Mouse (Mus musculus): ENCODE data around the gene Tdgf1. TPM values are rescaled to one million over a fixed set of nuclear protein-coding genes. Genes with fewer than 3 reads are reported as not detected.

Tdgf1 gene
- total RNA-seq (2014; fragmentation: Nextera tagmentation) = not detected in 2 replicates
- not detected in 2 replicates for total RNA-seq (2017)

DNA sequence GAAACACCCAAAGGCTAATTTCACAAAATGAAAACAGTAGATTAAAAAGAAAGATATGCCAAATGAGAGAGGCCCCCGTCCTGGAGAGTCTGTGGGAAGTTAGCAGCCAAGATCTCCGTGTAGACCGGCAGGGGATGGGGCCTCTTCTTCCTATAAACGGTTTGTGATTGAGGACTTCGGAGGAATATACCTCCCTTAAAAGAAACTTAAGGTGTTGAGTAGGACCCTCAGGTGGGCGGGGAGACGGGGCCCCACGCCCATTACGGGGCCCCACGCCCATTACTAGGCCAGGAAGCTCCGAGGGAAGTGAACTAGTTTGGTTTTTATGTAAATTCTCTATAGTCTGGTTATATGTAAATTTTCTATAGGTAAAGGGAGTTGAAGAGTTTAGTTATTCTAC is at the start of gene Tdgf1:
Tdgf1 (minus strand) TSS at position 233 of the 400 bp plus-strand sequence.
- ATAC-seq (replicated peaks; ENCODE audit: poor library complexity, severe bottlenecking) = no peak

DNA sequence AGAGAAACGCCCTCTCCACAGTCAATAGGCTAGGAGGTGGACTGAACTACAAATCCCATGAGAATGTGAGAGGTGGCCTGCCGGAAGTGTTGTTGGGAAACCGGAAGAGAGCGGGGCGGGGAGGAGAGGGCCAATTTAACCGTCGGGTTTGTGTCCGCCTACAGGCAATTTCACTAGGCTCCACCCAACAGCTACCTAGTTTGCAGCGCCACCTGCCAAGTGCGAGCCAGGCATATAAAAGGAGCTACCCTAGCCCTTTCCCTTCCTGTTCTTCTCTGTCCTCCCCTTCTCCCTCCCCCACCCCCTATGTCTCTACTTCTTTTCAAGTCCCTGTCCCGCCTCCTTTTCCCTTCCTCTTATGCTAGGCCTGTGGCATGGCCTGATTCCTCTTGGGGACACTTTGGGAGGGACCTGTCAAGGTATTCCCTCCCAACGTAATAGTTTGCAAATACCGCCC is 48.8 kb upstream of the Tdgf1 start:
- peak; percentile 83 for ATAC-seq (replicated peaks; ENCODE audit: poor library complexity, severe bottlenecking)

DNA sequence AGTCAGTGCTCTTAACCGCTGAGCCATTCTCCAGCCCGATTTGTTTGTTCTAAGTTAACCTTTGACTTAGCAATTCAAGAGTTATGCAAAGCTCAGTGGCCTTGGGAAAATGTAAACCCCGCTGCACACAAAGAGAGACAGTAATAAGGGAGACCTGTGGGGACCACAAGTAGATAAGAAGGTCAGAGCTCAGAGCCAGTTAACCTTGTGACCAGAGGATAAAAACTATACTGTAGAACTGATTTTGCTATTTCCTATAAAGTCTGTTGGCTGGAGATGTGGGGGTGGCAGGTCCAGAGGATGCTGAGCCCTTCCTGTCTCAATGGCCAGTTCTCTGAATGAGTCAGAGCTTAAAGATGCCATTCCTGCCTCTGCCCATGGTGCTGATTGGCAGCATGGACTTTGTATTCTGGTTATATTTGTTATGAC is 47.3 kb upstream of the Tdgf1 start:
- no peak for ATAC-seq (replicated peaks; ENCODE audit: poor library complexity, severe bottlenecking)

DNA sequence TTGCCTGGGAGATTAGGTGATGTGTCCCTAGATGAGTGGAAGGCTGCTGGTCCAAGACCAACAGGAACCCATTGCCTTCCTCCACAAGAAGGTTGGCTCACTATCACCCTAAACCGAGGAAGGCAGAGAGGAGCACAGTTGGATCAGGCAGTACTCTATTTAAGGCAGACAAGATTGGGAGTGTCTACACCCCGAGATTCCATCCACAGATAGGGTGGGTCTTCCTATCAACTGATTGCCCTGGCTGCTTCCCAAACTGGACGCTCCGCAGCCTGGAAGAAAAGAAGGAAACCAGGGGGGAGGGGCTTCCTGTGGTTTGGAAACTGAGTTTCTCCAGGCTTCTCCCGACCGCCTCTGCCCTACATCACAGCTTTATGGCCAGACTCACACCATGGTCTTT is 44.2 kb upstream of the Tdgf1 start, which contains the start of gene Rtp3:
Rtp3 (minus strand) TSS at position 380 of the 400 bp plus-strand sequence.
- ATAC-seq (replicated peaks; ENCODE audit: poor library complexity, severe bottlenecking) = no peak

DNA sequence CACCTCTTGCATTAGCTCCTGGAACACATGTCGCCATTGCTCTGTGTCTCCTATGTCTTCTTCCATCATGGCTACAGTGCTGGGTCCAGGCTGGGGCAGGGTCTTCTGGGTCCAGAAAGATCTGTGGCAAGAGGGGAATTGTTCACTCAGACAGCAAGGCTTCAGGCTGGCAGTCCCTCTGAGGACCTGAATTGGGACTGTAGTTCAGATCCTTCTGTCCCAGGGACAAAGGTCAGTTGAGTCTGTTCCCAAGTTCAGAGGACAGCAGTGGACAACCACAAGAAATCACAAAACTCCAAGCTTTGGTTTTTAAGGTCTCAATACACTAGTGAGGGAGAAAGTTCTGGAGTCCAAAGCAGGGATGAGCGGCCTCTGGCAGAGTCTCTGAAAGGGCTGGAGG is 43.6 kb upstream of the Tdgf1 start:
- ATAC-seq (replicated peaks; ENCODE audit: poor library complexity, severe bottlenecking) = no peak

DNA sequence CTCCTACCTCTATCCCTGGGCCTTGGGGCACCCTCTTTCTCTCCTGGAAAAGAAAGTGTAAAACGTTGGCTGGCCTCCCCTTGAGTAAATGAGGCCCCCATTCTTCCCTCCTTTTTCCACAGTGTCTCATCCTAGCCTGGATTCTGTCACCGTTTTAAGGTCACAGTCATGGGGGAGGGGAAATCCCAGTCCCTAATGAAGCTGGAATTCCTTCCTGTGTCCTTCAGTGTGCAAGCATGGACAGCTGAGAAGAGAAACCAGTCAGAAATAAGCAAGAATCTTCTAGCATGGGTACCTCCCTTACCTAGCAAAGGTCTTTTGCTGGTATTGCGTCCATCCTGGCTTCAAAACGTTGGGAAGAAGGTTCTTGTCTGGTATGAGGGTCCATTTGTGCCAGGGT is 43.2 kb upstream of the Tdgf1 start:
- ATAC-seq (replicated peaks; ENCODE audit: poor library complexity, severe bottlenecking) = no peak

DNA sequence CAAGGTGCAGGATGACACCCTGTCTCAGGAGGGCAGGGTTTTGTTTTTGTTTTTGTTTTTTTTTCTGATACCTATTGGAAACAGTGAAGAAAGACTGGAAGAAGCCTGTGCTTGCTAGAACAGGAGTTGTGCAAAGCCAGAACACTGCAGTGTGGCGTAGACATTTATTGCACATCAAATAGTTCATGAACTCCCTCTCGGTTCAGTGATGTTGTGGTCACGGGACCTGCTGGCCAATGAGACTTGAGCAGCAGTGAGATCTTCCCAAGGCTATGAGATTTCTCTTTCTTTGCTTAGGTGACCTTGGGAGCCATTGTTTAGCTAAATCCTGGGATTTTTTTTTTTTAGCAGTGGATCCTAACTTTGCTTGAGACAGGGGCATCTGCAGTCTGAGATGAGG is 42.1 kb upstream of the Tdgf1 start:
- ATAC-seq (replicated peaks; ENCODE audit: poor library complexity, severe bottlenecking) = no peak

DNA sequence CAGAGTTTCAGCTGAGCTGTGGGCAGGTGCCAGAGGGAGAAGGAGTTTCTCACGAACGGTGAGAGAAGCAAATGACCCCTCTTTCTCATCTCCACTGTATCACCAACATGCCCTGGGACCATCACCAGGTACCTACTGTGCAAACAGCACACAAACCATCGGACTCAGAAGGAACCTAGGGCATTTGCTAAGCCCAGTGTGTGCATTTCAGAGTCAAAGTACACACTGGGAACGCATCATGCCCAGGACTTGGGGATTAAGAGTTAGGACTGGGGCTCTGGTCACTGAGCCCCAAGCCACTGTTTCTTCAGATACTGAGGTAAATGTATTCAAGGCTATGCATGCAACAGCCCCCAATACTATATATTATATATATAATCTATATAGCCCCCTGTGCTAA is 41.4 kb upstream of the Tdgf1 start:
- ATAC-seq (replicated peaks; ENCODE audit: poor library complexity, severe bottlenecking) = no peak

DNA sequence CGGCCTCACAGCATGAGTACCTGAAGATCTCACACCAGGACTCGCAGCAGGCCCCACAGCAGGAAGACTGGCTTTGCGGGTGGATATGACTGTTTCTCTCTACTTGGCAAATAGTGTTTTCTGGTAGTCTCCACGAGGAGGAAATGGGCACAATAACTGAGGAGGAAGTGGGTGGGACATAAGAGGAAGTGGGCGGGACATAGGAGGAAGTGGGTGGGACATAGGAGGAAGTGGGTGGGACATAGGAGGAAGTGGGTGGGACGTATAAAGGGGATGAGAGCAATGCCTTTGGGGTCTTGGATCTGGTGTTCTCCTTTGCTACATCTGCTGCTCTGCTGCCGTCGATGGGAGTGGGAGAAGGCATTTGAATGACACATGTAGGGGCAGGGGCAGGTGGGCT is 40.0 kb upstream of the Tdgf1 start:
- ATAC-seq (replicated peaks; ENCODE audit: poor library complexity, severe bottlenecking) = peak; percentile 63

DNA sequence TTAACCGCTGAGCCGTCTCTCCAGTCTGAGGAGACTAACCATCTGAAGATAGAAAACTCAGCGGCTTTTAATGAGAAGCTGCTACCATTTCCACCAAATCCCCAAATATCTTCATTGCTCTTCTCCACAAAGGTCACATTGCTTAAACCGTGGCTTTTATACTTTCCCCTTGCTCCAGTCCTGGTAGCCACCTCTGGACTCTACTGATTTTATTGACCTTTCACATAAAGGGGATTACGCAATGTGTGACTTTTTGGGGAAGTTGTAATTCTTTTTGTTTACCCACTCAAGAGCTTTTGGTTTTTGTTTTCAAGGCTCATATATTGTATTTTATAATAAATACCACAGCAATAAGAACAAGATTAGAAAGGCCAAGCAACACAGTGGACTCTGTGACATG is 39.6 kb upstream of the Tdgf1 start:
- ATAC-seq (replicated peaks; ENCODE audit: poor library complexity, severe bottlenecking) = no peak

DNA sequence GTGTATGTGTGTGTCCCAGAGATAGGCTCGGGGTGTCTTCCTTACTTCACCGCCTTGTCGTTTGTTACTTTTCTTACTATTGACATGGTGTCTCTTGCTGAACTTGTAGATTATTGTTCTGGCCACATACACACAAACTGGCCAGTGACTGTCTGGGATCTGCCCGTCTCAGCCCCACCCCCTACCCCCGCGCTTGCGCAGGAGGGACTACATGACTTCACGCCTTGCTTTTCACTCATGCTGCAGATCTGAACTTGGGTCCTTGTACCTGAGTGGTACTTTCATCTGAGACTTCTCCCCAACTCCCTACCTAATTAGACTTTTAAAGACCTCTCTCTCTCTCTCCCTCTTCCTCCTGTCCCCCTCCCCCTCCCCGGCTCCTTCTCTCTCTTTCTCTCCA is 38.1 kb upstream of the Tdgf1 start:
- no peak for ATAC-seq (replicated peaks; ENCODE audit: poor library complexity, severe bottlenecking)

DNA sequence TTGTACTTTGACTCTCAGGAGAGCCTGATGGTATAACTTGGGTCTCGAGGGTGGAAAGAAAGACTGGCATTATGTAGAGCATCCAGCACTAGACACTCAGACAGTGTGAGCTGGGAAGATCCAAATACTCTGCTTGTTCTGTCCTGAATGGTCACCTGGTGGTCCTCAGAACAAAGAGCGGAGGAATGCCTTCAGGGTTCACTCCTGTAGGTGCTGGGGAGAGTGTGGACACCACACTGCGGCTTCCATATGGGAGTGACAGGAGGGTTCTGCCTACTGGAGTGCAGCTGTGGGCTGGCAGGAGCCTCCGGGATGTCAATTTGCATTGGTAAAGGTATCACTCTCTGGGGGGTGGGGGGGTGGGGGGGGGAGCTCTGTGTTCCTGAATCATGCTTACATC is 36.4 kb upstream of the Tdgf1 start:
- ATAC-seq (replicated peaks; ENCODE audit: poor library complexity, severe bottlenecking) = no peak

DNA sequence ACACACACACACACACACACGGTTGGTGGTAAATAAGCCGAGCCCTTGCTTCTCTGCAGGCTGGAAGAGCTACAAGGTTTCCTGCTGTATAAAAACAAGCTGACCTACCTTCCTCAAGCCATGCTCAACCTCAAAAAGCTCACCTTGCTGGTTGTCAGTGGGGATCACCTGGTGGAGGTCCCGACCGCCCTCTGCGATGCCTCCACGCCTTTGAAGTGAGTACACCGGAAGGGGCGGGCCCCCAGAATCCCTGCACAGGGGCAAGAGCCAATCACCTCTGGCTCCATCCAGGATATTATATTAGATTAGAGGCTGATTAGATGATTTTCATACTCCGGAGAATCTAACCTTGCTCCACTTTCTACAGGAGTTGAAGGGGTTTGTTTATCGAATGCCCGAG is 33.5 kb upstream of the Tdgf1 start:
- no peak for ATAC-seq (replicated peaks; ENCODE audit: poor library complexity, severe bottlenecking)

DNA sequence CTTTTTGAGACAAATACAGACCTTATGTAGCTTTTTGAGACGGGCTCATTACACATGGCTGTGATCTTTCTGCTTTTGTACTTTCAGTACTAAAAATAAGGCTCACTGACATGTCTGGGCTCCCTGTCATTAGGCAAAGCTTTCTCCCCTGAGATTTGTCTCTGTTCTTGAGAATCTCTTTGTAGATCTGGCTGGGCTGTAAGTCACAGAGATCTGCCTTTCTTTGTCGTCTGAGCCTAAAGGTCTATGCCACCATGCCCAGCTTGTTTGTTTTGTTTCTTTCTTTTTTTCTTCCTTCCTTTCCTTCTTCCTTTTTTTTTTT is 19.9 kb upstream of the Tdgf1 start:
- no peak for ATAC-seq (replicated peaks; ENCODE audit: poor library complexity, severe bottlenecking)

DNA sequence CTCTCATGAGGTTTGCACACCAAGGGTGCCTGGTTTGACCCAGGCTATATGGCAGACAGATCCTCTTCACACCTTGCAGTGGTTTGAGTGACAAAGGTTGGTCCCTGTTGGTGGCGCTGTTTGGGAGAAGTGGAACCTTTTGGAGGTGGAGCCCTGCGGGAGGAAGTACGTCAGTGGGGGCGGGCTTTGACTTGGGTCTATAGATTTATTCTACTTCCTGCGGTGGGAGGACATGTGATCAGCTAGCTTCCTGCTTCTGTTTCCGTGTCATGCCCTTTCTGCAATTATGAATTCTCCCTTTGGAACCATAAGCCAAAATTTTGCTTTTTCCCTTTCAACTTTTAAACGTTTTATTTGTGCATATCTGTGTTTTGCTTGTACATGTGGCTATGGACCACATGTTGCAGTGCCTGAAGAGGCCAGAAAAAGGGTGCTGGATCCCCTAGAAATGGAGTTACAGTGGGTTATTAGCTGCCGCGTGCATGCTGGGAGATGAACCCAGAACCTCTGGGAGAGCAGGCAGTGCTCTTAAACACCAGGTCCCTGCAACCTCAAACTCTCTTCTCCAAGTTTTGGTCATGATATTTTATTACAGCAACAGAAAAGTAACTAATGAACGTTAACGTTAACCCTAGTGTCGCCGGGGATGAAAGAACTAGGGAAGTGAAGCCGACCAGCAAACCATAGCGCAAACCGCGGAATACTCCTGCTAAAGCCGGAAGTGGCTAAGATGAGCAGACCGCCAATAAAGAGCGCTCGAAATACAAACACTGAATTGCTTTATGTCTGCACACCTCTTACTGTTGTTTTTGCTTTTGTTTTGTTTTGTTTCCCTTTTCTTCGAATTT is 19.3 kb upstream of the Tdgf1 start:
- ATAC-seq (replicated peaks; ENCODE audit: poor library complexity, severe bottlenecking) = no peak

DNA sequence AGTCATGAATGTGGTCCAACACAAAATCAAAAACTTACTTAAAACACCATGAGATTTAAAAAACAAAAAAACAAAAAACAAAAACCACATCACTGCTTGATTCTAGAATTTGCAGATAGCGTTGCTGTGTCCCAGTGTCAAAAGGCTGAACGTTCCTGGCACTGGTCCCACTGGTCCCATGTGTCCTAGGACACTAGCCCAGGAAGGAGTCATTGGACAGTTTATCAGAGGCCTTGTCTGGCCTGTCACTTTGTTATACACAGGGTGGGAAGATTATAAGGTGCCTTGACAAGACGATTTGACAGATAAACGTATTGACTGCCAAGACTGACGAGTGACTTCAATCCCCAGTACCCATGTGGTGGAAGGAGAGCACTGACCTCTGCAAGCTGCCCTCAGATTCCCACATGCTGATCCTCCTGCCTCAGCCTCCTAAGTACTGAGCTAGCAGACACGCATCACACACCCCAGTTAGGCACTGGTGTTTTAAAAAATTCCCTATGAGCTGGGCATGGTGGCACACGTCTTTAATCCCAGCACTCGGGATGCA is 17.7 kb upstream of the Tdgf1 start:
- no peak for ATAC-seq (replicated peaks; ENCODE audit: poor library complexity, severe bottlenecking)

DNA sequence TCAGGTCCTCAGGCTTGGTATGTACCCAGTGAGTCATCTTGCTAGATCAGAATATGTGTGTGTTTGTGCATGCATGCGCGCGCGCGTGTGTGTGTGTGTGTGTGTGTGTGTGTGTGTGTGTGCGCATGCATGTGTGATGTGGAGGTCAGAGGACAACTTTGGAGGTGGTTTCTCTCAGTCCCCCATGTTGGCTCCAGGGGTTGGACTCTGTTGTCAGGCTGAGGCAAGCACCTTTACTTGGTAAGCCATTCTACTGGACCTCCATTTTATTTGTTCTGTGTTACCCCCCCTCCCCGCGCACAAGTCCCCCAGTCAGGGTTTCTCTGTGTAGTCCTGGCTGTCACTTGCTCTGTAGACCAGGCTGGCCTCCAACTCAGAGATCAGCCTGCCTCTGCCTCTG is 15.4 kb upstream of the Tdgf1 start:
- no peak for ATAC-seq (replicated peaks; ENCODE audit: poor library complexity, severe bottlenecking)

DNA sequence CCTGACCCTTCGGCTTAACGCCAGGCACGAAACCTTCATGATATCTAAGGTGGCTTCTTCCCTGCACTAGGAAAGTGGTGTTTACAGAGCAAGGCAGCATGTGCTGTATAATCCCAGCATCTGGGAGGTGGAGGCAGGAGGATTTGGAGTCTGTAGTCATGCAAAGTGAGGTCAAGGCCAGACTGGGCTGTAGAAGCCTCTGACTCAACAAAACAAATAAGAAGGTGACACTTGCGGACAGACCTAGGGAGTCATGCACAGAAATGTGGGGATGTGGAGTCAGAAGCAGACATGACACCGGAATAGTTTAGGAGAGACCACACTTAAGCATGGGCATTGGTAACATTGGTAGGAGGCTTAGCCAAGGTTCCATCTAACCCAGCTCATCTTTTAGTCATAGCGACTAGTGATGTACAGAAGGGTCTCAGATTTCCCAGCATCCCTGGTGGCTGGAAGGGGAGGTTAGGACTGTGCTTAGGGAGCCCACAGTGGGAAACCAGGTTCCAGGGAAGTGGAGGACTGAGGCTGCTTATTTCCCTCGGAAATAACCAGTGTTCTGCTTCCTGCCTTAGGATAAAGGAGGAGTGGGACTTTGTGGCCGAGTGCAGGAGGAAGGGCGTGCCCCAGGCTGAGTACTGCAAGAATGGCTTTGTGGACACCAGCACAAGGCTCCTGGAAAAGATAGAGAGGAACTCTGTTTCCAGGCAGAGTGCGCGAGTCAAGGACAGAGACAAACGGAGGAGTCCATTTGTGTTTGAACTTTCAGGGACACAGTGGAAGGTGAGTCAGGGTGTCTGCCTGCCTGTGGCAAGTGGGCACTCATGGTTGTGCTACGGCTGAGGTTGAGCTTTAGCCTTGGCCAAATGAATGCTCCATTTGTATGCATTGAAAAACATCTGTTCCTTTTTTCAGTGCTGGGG is 14.5 kb upstream of the Tdgf1 start:
- ATAC-seq (replicated peaks; ENCODE audit: poor library complexity, severe bottlenecking) = no peak

DNA sequence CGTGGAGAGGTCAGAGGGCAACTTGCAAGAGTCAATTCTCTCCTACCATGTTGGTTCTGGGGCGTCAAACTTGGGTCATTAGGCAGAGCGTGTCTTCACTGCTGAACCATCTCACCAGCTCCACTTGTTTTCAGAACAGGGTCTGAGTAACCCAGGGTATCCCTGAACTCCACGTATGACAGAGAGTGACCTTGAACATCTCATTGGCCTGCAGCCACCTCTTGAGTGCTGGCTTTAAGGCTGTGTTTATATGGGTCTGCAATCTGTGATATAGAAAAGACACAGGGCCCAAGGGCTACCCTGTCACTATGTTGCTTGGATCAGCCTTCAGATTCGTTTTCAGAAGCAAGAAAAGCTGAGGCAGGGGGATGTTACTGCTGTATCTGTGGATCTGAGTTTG is 13.7 kb upstream of the Tdgf1 start:
- no peak for ATAC-seq (replicated peaks; ENCODE audit: poor library complexity, severe bottlenecking)

DNA sequence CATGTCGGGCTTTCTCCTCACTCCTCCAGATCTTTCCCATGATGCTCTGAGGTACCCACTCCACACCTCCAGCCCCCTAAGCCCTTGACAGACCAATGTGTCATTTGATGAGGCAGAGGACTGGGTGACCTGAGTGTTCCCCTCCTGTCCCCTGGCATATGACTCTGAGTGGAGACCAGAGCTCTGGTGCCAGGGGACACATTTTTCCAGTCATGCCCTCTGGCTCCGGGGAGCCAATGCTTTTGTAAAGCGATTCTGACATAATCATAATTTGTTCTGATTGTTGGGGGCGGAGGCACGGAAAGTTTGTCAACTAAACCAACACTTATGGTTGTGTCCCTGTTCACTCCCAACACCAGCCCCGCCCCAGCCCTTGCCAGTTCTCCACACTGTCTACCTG is 10.0 kb upstream of the Tdgf1 start:
- ATAC-seq (replicated peaks; ENCODE audit: poor library complexity, severe bottlenecking) = no peak

Data from granulocyte monocyte progenitor cell, adult 5-6 weeks (primary cell).